Mouse (Mus musculus) cerebellum, adult 8-10 months (tissue): ENCODE data around the gene AC131692.1.
"Not testable (repeated sequence)": the region's sequence is repeated elsewhere in the genome, so short reads cannot be mapped to it uniquely, and the experiment has no call there.

ENCODE experiments used
- DNase-seq: peaks from one replicate; pipeline ENCODE4 v3.0.0; 2022

The AC131692.1 gene

GRCm38 (mm10) chr19:6118677-6119185, 24.5 kb downstream of the AC131692.1 start:
- no peak for DNase-seq

- DNase-seq, result no peak
Measured at GRCm38 (mm10) chr19:6121761-6122160, 27.5 kb downstream of the AC131692.1 start.

DNA sequence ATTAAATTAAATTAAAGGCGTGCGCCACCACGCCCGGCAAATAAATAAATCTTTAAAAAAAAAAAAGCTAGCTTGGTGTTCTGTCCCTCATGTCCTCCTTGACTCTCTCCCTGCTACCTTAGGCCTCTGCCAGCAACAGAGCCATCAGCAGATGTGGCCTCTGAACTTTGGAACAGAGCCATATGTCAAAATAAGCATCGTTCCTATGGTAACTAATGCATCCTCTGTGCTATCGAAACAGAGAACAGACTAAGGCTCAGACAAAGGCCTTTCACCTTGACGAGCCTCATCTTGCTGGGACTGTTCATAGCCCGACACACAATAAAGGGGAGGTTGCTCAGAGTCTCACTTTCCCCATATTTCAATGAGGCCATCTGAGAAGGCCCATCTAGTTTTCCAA, 29.1 kb downstream of the AC131692.1 start:
- DNase-seq, result no peak

DNA sequence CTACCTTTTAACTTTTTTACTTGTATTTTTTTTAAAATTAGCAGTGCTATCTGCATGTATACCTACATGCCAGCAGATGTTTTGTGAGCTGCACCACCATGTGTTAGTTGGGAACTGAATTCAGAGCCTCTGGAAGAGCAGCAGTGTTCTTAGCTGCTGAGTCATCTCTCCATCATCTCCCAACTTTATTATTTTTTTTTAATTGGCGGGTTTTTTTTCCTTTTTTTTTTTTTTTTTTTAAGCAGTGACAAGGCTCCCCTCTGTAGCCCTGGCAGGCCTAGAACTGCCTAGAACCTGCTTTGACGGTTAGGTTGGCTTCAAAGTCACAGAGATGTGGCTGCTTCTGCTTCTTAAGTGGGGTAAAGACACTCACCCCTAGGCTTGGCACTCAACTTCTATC, 30.7 kb downstream of the AC131692.1 start:
- DNase-seq, result no peak

DNA sequence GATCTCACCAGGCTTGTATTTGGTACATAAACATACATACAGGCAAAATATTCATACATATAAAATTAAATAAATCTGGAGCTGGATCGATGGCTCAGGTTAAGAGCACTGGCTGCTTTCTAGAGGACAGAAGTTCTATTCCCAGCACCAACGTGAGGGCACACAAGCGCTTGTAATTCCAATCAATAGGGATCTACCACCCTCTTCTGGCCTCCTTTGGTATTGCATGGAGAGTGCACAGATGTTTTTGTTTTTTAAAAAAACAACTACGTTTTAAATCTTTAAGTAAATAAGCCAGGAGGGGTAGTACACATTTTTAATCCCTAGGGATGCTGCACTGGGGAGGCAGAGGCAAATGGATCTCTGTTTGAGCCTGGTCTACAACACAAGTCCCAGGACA, 32.1 kb downstream of the AC131692.1 start:
- DNase-seq, result peak; percentile 65

DNA sequence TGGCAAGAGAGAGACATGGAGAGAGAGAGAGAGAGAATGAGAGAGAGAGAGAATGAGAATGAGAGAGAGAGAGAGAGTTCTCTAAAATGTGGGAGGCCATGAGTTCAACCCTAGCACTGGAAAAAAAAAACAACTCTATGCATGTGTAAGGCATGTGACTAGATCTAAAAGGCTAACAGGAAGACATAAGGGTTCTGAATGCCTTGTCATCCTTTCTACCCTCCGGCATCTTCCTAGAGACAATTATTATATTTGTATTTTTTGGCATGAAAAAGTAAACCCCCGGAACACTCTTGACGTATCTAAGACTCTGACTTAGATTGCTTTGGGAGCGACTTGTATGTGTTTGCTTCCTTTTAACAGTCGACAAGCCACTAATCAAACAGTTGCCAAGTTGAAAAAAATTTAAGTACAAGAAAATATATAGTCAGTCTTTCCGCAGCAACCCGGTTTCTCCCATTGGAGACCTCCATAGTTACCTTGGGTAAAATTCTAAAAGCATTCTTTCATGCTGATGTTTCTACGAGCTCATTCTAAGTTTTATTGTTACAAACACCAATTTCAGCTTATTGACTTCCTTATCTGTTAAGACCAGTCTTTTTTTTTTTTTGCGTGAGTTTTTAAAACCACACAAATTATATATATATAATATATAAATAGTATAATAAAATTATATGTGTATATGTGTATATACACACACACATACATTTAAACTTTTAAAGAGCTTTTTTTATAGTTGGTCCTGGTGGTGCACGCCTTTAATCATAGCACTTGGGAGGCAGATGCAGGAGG, 32.8 kb downstream of the AC131692.1 start:
- DNase-seq, result no peak

- peak; percentile 96 for DNase-seq
Measured at GRCm38 (mm10) chr19:6127760-6128341, 33.6 kb downstream of the AC131692.1 start, which contains the start of gene Snx15. Gene Snx15 (minus strand): TSS chr19:6128304.

DNA sequence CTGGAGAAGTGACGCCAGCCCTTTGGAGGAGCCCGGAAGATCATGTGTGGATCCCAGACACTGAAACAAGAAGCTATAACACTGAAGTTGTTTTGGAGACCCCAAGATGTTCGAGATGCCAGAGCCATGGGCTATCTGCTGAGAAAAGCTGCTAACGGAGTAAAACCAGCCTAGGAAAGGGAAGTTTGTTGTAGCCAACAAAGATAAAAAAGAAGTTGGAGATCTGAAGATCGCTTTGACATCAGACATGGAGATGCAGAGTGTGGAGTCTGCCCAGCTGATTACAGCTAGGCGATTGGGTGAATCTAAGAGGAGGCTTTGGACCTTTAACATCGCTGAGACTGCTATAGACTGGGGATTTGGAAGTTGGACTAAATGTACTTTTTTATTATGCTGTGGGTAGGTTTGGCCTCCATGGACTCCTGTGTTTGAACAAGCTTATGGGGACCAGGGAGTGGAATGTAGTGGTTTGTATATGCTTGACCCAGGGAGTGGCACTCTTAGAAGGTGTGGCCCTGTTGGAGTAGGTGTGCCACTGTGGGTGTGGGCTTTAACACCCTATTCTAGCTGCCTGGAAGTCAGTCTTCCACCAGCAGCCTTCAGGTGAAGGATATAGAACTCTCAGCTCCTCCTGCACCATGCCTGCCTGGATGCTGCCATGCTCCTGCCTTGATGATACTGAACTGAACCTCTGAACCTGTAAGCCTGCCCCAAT, 36.4 kb downstream of the AC131692.1 start:
- DNase-seq, result not testable (repeated sequence)

- DNase-seq, result no peak
Measured at GRCm38 (mm10) chr19:6132171-6132827, 38.1 kb downstream of the AC131692.1 start.

- DNase-seq, result not testable (repeated sequence)
Measured at GRCm38 (mm10) chr19:6133197-6133596, 39.0 kb downstream of the AC131692.1 start.

GRCm38 (mm10) chr19:6136397-6136796, 42.2 kb downstream of the AC131692.1 start:
- no peak for DNase-seq

- DNase-seq, result peak; percentile 49
Measured at GRCm38 (mm10) chr19:6139701-6140100, 45.5 kb downstream of the AC131692.1 start.

DNA sequence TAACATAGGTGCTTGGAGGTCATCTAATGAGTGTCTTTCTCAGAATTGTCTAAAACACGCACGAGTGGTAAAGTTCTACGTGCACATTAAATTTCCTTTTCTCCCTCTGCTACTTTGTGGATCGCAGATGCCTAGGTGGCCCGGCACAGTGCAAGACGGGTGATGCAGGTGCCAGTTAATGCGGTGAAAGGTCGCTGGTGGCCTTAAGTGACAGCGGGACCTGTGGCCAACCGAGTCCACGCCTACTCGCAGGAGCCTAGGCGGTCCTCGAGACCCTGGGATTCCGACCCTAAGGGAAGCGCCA, 46.1 kb downstream of the AC131692.1 start:
- DNase-seq, result no peak

DNA sequence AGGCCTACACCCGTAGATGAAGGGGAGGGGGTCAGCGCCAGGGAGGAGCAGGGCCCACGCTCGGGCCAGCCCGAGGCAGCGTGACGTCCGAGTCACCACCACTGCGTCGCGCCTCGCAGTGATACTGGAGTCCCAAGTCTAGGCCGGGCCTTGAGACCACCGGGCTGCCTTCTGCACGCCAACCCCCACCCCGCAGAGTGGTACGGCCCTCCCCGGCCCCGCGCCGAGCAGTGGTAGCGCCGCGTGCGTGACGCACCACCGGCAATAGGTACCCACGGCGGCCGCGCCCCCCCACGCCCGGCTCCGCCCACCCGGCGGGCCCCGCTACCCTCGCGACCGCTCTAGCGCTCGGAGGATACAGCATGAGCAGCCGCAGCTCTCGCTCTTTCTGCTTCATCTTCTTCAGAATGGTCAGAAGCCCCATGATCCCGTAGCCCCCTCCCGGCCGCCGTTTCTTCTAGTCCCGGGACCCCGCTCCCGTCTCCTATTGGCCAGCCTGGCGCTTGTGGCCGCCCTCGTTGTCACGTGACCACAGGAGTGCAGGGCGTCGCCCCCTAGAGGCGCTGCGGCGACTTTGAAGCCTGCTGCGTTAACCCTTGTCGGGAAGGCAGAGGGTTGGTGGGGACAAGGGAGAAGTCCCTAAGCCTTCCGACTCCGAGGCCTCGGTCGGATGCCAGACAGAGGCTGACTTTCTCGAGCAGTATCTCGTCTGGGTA, 46.6 kb downstream of the AC131692.1 start, which contains the start of gene Batf2:
Batf2 (plus strand) TSS at position 306 of the 716 bp plus-strand sequence.
- peak; percentile 92 for DNase-seq

- DNase-seq, result peak; percentile 85
Measured at GRCm38 (mm10) chr19:6141394-6141749, 47.2 kb downstream of the AC131692.1 start, which contains the start of gene Arl2. Gene Arl2 (minus strand): TSS chr19:6141548.

DNA sequence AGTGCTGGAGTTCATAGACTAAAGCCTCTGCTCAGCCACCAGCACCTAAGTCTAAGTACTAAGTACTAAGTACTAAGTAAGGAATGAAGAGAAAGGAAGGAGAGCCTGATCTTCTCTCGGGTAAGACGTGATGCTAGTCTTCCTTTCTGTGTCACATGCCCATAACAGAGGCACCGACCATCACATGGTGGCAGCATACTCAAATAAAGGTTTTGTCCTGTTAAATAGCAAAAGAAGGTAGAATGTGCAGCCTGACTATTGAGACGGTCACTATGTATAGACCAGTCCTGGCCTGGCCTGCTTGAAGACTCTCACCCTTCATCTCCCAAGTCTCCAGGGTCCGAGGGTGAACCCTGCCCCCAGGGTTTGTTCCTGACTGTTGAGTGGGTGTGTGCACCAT, 50.6 kb downstream of the AC131692.1 start:
- no peak for DNase-seq
